Mouse (Mus musculus) T-cell, adult 2 months (primary cell): ENCODE data around the gene Coq5.
"Not testable (repeated sequence)": the region's sequence is repeated elsewhere in the genome, so short reads cannot be mapped to it uniquely, and the experiment has no call there.

Experiments
- DNase-seq: peaks from one replicate; pipeline ENCODE4 v3.0.0; 2022; ENCODE audit warnings: low spot score

Coq5 gene

DNA sequence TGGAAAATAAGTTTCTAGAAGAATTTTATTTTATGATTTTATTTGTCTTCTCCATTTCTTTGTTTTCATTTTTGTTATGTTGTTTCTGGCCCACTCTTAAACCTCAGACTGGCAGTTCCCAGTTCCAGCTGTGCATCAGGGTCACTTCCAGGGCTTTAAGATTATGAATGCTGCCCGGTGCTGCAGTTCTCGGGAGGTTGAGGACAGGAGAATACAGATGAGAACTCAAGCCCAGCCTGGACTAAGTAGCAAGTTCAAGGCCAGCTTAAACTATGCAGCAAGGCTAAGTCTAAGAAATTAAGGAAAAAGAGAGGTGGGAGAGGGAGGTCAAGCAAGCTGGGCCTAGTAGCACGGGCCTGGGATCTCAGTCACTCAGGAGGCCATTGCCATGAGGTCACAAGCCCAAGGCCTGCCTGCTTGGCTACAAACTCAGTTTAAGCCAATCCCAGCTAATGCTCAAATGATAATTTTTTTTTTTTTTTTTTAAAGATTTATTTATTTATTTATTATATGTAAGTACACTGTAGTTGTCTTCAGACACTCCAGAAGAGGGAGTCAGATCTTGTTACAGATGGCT is 11.9 kb upstream of the Coq5 start:
- no peak for DNase-seq

GRCm38 (mm10) chr5:115268266-115268665 is 11.2 kb upstream of the Coq5 start:
- DNase-seq = no peak

- DNase-seq = no peak
Measured at GRCm38 (mm10) chr5:115269969-115270368, 9.5 kb upstream of the Coq5 start.

DNA sequence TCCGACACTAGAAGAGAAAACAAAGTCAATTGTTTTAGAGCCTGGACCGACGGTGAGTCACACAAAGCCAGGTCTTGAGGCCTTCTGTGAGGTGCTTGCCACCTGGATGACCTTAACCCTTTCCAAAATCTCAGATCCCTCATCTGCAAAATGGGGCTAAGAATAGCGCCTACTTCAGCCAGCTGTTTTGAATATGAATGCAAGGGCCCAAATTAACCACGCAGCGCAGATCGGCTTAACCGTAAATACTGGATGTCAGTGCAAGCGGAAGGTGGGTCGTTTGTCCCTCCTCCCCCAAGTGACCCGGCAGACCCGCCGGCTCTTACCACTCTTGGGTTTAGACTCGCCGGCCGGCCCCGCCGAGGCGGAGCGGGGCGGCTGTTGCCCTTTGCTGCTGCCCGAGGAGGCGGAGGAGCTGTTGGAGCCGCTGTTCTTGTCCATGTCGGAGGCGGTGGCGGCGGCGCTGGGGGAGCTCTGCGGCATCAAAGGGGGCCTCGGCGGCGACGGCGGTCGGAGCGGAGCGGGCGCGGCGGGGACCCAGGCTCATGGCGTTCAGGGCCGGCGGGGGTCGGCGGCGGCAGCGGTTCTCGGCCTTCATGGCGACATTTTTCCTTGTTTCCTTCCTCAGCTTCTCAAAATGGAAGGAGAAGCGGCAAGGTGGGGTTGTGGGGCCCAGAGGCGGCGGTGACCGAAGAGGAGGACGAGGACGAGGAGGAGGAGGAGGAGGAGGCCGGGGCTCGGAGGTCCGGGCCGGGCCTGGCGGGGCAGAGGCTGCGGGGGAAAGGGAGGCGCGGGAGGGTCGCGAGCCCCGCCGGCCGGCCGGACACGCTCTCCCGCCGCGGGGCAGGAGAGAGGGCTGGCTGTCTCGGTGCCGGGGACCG is 7.3 kb upstream of the Coq5 start:
- DNase-seq = peak; percentile 29

DNA sequence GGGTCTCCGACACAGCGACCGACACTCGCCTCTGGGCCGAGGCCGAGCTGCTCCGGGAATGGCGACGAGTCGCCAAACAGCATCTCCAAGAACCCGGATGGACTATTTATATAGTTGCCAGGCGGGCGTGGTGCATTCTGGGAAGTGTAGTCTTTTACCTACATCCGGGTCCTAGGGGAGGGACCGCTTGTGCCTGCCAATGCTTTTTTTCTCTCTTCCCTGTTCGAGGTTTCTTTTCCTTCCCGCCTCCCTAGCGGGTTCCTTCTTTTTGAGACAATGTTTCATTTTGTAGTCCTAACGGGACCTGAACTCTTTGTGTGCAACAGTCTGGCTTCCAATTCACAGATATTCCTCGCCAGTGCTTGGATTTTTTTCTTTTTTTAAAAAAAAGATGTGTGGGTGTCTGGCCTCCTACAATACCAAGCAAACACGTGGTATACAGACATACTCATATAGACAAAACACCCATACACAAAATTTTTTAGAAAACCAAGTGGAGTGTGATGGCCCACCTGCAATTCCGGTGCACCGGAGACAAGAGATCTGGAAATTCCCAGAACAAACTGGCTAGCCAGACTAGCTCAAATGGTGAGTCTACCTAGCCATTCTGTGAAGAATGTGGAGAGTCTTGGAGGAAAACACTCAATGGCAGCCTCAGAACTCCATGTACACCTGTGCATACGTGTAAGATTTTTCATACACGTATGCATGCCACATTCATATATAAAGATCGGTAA is 6.5 kb upstream of the Coq5 start, which contains the start of gene Rnf10:
TSS of gene Rnf10 (minus strand) at position 87 of the 737 bp plus-strand sequence.
- peak; percentile 95 for DNase-seq

GRCm38 (mm10) chr5:115273549-115274135 is 5.8 kb upstream of the Coq5 start:
- no peak for DNase-seq

GRCm38 (mm10) chr5:115274353-115274752 is 5.1 kb upstream of the Coq5 start:
- no peak for DNase-seq

DNA sequence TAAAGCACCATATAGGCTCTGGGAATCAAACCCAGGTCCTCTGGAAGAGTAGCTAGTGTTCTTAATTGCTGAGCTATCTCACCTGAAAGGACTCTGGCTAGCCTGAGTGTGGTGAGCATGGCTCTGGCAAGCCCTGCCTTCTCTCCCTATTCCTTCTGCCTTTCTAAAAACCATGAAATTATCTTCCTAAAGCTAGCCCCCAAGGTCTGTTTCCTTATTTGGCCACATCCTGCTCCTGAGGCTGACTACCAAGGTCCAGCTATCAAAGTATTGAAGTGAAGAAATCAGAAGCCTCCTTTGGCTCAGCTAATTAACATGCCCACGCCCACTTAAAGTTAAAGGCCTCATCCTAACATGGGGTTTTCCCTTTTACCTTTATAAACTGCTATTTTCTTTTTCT is 4.7 kb upstream of the Coq5 start:
- no peak for DNase-seq

- peak; percentile 31 for DNase-seq
Measured at GRCm38 (mm10) chr5:115275998-115276397, 3.5 kb upstream of the Coq5 start.

DNA sequence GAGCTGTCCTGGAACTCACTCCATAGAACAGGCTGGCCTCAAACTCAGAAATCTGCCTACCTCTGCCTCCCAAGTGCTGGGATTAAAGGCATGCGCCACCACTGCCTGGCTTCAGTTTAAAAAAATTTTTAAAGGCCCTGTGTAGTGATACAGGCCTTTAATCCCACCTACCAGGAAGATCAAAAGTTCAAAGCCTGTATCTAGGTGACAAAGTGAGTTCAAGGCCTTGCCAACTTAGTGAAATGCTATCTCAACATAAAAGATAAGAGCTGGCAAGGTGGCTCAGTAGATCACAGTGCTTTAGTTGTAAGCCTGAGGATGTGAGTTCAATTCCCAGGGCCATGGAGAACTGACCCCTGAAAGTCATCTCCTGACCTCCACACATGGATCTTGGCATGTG is 1.4 kb upstream of the Coq5 start:
- DNase-seq = no peak

DNA sequence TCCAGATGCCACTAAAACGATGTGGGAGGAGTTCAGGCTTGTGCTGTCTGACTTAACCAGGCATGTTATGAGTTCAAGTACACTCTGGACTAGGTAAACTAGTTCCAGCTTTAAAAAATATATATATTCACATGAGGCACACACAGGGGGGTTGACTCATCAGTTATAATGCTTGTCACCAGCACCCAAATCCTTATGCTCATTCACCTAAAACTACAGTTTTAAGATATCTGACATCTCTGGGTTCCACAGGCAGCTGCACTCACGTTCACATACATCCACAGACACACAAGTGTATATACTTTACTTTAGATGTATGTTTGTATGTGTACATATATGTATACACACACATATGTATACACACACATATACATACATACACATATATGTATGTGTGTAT is 681 bp upstream of the Coq5 start:
- DNase-seq = no peak

GRCm38 (mm10) chr5:115280050-115280687 is 703 bp downstream of the Coq5 start:
- peak; percentile 13 for DNase-seq

GRCm38 (mm10) chr5:115284735-115285134 is 5.3 kb downstream of the Coq5 start:
- DNase-seq = no peak

GRCm38 (mm10) chr5:115294173-115294572 is 14.7 kb downstream of the Coq5 start:
- DNase-seq = peak; percentile 19

DNA sequence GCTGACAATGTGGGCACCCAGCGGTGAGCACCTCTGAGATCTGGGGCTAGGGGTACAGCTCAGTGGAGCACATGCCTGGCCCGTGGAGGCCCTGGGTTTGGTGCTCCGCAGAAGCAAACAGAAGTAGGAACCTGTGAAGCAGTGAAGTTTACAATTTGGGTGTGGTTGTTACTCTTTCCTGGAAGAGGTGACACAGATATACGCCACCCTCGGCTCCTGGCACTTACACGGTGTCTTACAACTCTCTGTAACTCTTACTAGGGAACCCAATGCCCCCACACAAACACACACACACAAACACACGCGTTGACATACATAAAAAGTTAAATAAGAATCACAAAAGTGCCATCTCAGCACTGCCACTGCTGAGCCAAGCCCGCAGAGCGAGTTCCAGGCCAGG is 16.9 kb downstream of the Coq5 start:
- no peak for DNase-seq

- DNase-seq = peak; percentile 67
Measured at GRCm38 (mm10) chr5:115300035-115300744, 20.7 kb downstream of the Coq5 start.

- peak; percentile 98 for DNase-seq
Measured at GRCm38 (mm10) chr5:115300792-115301614, 21.5 kb downstream of the Coq5 start, which contains the start of gene Dynll1. TSS of gene Dynll1 (minus strand) at chr5:115300999.

GRCm38 (mm10) chr5:115301615-115302014 is 22.1 kb downstream of the Coq5 start:
- DNase-seq = no peak

- not testable (repeated sequence) for DNase-seq
Measured at GRCm38 (mm10) chr5:115302190-115302589, 22.7 kb downstream of the Coq5 start.

GRCm38 (mm10) chr5:115312354-115312753 is 32.9 kb downstream of the Coq5 start:
- no peak for DNase-seq
